Mouse (Mus musculus): ENCODE data around the gene Rnf167.

Rnf167 gene

DNA sequence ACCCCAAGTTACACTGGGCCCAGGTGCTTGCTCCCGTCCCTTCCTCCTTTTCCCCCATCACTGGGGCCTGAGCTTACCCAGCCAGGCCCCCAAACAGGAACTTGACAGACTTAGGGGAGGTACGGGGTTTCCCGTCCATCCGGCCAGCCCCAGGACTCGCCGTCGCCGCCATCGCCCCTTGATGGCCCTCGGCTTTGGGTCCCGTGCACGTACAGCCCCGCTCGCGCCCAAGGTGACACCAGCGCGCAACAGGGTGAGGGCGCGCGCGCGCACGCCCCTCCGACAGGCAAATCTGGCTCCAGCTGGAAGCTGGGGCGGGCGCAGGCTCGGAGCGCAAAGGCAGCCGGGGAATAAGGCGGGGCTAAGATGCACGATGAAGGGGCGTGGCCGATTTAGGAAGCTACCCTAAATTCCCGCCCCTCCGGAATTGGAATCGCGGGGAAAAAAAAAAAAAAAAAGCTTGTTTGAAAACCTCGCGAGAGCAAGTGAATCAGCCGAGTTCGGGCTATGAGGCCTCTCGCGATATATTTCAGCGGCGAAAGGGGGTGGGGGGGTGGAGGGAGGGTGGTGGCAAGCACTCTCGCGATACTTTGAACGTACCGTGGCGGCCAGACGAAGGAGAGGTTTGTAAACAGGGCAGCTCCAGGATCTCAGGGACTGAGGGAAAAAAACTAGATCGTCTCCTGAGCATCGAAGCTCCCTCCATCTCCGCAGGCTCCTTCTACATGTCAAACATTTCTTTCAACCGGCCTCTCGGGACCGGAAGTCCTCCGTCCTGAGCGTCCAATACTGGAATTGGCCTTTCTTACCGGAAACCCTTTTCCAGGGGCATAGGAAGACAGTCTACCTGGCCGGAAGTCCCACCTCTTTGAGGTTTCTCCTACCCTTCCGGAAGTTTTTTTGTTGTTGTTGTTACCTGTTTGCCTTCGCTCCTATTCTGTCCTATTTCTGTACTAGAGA is at the start of gene Rnf167, which contains the start of gene Slc25a11:
Gene Rnf167 (plus strand): TSS at position 545 of the 960 bp plus-strand sequence.
Gene Slc25a11 (minus strand): TSS at position 789 of the 960 bp plus-strand sequence.
- peak; percentile 83 to 88 for DNase-seq (ENCODE audit: low read depth in 1 of 2, low spot score in 2 of 2)

DNA sequence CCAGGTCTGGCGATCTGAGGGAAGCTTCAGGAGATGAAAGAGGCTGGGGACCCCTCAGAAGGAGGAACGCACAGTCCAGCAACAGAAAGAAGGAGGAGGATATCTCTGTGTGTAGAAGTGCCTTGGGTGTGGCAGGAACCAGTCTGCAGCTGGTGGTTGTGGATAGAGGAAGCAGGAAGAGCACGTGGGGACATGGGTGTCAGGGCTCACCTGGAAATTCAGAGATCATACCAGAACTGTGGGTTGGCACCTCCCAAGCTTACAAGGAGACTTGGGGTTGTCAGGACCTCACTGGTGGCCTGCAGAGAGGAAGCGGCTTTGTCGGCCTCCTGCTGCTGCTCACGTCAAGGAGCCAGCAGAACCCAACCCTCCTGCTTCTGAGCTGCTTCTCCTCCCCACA is 49.7 kb upstream of the Rnf167 start:
- peak in 1 of 2 experiments; percentile 40 for DNase-seq (ENCODE audit: low read depth in 1 of 2, low spot score in 2 of 2)

DNA sequence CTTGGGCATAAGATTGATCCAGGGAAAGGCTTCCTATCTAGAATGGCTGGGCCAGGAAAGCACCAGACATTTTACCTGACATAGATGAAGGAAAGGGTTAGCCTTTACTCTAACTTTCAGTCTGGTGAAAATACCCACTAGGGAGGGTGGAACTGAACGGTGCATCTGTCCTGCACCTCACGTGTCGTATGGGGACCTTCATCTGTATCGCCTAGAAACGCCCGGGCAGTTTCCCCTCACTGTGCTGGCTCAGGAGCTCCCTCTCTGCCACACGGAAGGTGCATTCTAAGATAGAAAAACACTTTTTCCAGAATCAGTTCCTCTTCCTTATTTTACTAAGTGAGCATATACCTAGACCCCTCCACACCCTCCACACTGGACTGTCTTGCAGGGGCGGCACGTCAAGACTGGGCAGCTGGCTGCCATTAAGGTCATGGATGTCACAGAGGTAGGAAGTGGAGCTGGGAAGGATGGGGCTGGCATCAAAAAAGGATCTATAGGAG is 48.5 kb upstream of the Rnf167 start:
- DNase-seq (ENCODE audit: low read depth in 1 of 2, low spot score in 2 of 2): no peak

DNA sequence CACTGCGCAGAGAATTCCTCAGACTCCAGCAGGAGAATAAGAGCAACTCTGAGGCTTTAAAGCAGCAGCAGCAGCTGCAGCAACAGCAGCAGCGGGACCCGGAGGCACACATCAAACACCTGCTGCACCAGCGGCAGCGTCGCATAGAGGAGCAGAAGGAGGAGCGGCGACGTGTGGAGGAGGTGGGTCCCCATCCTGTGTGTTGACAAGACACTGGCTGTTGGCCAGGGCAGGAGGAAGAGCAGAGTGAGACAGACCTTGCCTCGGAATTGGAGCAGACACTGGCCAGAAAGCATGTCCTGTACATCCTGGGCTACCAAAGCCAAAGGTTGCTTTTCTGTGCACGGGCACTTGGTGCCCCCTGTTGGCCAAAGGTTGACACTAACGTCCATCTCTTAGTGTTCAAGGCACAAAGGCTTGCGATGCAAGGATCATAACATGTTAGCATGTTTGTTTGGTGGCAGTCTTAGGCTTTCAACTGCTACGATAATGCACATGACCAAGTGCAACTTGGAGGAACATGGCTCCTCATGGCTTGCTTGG is 41.9 kb upstream of the Rnf167 start:
- peak in 1 of 2 experiments; percentile 72 for DNase-seq (ENCODE audit: low read depth in 1 of 2, low spot score in 2 of 2)

DNA sequence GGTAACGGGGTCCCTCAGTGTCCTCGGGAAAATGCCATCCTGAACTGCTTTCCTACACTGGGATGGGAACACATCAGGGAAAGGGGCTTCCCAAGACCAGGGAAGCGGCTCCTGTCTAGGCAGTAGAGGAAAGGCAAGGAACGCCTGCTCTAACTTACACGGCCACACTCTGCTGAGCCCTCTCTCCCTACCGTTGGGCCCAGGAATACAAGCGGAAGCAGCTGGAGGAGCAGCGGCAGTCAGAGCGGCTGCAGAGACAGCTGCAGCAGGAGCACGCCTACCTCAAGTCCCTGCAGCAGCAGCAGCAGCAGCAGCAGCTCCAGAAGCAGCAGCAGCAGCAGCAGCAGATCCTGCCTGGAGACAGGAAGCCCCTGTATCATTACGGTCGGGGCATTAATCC is 40.3 kb upstream of the Rnf167 start:
- no peak for DNase-seq (ENCODE audit: low read depth in 1 of 2, low spot score in 2 of 2)

DNA sequence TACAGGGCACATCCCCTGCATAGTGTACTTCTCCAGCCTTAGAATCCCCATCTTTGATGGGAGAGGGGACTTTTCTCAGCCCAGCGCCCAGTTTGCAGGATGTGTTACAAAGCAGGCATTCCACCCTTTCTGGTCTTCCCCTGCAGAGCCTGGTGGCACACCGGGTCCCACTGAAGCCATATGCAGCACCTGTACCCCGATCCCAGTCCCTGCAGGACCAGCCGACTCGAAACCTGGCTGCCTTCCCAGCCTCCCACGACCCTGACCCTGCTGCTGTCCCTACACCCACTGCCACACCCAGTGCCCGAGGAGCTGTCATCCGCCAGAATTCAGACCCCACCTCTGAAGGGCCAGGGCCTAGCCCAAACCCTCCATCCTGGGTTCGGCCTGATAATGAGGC is 39.4 kb upstream of the Rnf167 start:
- no peak for DNase-seq (ENCODE audit: low read depth in 1 of 2, low spot score in 2 of 2)

DNA sequence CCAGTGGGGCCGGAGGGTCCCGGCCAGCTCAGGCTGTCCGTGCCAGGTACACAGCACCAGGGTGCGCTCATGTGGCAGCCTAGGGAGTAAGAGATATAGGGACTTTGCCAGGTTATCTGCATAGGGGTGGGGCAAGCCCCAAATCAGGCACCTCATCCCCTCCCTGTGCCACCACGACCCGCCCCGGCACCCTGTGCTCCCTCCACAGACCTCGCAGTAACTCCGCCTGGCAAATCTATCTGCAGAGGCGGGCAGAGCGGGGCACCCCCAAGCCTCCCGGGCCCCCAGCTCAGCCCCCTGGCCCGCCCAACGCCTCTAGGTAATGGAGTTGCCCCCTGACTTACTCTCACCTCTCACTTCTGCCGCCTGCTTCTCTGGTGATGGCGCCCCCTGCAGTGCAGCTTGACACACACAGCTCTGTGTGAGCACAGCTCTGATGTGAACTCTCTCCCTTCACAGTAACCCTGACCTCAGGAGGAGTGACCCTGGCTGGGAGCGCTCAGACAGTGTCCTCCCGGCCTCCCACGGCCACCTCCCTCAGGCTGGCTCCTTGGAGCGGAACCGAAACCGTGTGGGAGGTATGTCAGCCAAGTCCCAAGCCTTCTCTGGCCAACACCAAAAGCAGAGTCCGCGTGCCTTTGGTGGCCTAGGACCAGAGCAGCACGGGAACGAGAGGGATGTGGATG is 38.5 kb upstream of the Rnf167 start:
- DNase-seq (ENCODE audit: low read depth in 1 of 2, low spot score in 2 of 2): no peak

DNA sequence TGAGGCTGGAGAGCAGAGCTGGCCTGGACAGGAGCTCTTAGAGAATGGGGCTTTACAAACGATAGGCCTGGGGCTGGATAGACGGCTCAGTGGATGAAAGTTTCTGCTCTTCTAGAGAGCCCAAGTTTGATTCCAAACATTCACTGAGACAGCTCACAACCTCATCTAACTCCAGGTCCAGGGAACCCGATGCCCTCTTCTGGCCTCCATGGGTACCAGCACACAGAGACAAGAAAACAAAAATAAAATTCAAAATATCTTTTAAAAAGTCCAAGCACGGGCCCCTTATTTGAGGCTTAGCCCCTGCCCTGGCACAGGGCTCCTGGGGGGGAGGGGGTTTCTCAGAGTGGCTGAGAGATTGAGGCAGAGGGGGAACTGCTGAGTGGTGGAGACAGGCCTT is 36.3 kb upstream of the Rnf167 start:
- DNase-seq (ENCODE audit: low read depth in 1 of 2, low spot score in 2 of 2): no peak

DNA sequence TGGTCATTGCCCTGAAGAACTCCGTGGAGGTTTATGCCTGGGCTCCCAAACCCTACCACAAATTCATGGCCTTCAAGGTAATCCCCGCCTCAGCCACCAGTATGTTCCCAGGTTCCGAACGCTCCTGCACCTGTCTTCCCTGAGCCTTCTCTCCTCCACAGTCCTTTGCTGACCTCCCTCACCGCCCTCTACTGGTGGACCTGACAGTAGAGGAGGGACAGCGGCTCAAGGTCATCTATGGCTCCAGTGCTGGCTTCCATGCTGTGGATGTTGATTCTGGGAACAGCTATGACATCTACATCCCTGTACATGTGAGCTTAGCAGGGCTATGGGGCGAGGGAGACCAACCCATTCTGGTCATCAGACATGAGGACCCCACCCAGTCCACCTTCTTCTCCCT is 34.5 kb upstream of the Rnf167 start:
- DNase-seq (ENCODE audit: low read depth in 1 of 2, low spot score in 2 of 2): no peak

DNA sequence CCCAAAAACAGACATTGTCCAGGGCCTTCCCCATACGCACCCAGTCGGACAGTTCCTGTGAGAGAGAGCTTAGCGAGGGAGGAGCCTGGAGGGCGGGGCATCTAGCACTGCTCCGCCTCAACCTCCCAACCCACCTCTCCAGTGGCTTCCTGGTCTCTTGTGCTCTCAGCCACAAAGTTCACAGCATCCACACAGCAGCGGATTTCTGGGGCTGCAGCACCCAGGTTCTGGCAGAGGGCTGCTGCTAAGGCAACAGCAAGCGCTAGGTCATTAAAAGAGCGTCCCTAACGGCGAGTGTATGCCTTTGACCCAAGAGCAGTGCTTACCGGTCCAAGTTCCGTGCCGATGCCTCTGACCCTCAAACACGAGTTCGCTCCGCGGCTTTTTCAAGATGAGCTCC is 32.0 kb upstream of the Rnf167 start:
- DNase-seq (ENCODE audit: low read depth in 1 of 2, low spot score in 2 of 2): peak in 1 of 2 experiments; percentile 69

DNA sequence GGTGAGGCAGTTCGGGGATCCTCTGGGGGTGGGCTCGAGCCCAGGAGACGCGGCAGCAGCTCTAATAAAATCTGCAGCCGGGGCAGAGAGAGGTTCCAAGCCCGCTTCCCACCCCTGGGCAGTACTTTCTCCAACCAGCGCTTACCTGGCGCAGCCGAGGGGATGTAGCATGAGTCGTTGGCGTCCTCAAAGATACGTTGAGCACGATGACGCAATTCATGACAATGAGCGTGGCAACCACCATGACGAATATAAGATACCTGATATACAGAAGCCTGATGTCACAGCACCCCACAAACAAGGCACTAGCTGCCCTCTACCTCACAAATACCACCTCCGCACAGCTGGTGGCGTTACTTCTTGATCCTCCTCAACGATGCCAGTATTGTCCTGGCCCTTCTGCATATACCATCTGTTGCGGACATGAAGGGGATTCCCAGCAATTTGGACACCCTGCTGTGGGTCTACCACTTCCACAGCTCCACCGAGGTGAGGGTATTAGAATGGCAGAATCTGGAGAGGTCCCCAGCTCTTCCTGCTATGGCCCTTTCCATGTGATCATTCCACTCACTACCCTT is 31.4 kb upstream of the Rnf167 start, which contains the start of gene 4930544D05Rik:
Gene 4930544D05Rik (plus strand): TSS at position 333 of the 578 bp plus-strand sequence.
- no peak for DNase-seq (ENCODE audit: low read depth in 1 of 2, low spot score in 2 of 2)

DNA sequence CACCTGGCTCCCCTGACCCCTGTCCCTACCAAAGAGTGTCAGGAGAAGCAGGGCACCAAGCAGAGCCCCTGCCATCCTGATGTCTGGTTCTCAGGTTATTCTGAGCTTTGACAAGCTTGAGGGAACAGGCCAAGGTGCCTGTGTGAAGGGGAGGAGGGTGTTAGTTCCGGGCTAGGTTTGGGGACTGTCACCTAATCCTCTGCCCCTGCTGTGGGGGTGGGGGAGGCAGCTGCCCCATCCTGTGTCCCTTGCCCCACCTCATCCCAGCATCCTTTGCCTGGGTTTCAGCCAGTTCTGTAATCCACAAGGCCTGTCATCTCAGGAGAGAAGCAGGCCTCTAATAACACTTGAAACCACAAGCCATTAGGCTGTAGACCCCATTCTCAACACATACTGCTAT is 27.9 kb upstream of the Rnf167 start, which contains the start of gene Chrne:
Gene Chrne (minus strand): TSS at position 116 of the 400 bp plus-strand sequence.
- no peak for DNase-seq (ENCODE audit: low read depth in 1 of 2, low spot score in 2 of 2)

DNA sequence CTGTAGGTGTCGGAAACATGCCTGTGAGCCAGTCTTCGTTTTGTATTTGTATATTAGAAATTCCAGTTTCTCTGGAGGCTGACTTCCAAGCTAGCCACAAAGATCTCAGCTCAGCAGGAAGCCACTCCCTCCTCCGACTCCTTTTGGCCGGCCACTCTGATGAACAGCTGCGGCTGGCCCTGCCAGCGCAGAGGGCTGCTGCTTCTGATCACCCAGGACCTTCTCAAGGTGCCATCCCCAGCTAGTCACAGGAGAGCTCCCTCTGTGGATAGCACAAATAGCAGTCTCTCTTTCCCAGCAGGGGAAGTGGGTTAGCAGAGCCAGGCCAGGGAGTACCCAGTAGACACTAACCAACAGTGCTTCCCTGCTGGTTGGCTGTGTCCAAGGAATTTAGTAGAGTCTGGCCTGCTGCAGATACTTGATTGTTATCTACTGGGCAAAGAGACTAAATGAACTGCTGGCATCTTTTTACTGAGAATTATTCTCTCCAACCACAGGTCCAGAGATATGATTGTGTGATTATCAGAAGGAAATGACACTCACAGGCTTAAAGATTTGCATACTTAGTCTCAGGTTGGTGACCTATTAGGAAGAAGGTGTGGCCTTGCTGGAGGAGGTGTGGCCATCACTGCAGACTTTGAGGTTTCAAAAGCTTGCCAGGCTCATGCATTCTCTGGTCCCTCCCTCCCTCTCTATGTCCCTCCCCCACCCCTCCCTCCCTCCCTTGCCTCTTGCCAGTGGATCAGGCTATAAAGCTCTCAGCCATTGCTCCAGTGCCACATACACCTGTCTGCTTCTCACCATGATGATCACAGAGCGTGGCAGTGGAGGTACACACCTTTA is 24.8 kb upstream of the Rnf167 start:
- no peak for DNase-seq (ENCODE audit: low read depth in 1 of 2, low spot score in 2 of 2)

DNA sequence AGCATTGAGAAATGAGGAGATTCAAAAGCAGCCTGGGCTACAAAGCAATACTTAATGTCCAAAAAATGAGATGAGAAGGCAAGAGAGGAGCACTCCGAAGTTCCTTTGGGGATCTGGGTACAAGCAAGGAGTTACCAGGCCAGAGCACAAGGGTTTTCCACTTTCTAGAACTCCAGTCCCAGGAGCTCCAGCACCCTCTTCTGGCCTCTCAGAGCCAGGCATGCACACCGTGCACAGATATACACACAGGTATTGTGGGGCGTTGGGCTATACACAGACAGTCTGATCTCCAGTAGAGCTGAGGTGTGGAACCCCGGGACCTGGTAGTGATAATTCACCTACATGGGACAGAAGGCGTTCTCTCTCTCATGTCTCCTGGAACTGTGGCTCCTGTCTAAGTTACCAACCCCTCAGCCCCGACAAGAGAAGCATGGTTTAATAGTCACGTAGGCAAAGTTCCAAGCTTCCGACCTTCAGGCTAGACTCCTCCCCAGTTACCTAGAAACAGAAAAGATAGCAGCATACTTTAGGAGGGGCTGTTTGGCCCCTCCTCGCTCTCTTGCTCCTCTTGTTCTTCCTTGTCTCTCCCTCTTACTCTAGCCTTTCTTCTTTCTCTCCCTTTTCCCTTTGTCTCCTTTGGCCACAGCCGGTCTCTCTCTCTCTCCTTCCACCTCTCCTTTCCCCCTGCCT is 23.8 kb upstream of the Rnf167 start:
- no peak for DNase-seq (ENCODE audit: low read depth in 1 of 2, low spot score in 2 of 2)

DNA sequence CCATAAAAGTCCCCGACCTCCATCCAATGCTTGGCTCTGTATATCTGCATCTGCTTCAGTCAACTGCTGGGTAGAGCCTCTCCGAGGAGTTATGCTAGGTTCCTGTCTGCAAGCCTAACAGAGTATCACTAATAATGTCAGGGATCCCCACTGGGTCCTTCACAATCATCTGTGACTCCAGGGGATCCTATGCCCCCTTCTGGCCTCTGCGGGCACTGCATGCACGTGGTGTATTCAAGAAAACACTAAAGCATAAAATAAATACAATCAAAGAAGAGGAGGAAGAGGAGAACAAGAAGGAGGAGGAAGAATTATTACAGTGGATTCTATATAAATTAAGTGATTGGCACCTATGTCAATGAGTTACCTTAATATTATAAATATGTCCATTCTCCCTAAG is 21.6 kb upstream of the Rnf167 start:
- DNase-seq (ENCODE audit: low read depth in 1 of 2, low spot score in 2 of 2): peak in 1 of 2 experiments; percentile 44

DNA sequence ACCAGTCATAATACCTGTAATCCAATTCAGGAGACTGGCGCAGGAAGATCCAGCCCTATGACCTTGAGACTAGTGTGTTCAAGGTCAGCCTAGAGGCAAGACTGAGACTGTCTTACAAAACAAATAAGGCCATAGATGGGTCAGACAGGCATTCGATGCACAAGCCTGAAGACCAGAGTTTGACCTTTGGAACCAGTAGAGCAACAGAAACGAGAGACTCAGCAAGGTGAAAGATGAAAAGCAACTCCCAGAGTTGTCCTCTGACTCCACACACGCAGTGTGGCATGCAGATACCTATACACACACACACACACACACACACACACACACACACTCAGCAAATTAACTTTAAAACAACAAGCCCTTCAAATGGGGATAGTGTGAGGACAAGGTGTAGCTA is 20.2 kb upstream of the Rnf167 start:
- no peak for DNase-seq (ENCODE audit: low read depth in 1 of 2, low spot score in 2 of 2)

DNA sequence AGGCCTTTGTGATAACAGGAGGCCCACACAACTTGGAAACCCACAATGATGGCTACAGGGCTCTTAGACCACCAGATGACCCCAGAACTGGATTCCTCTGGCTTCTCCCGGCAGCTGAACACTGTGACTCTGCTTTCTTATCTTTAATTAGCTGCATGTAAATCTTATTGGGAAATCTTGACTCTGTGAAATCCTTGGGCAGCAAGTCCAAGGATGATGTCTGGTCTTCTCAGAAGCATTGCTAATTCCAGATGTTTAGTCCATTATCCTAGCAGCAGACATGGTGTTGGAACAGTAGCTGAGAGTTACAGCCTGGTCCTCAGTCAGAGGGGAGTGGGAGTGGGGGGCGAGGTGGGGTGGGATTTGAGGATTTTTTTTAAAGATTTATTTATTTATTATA is 18.6 kb upstream of the Rnf167 start:
- DNase-seq (ENCODE audit: low read depth in 1 of 2, low spot score in 2 of 2): no peak

DNA sequence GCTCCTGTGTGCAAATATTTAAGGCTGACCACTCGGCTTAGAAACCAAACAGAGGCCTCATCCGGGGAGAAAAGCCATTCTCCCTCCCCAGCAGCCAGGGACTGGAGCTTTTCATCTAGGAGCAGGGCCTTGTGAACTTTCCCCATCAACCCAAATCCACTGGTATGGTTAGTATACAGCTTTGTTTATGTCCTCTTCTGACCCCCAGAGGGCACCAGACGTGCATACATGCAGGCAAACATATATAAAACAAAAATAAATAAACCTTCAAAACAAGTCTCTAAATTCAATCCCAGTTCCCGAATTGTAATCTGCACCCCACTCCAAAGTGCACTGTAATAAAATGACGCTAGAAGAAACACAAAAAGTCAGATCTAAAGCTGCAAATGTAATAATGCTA is 17.5 kb upstream of the Rnf167 start:
- DNase-seq (ENCODE audit: low read depth in 1 of 2, low spot score in 2 of 2): no peak

DNA sequence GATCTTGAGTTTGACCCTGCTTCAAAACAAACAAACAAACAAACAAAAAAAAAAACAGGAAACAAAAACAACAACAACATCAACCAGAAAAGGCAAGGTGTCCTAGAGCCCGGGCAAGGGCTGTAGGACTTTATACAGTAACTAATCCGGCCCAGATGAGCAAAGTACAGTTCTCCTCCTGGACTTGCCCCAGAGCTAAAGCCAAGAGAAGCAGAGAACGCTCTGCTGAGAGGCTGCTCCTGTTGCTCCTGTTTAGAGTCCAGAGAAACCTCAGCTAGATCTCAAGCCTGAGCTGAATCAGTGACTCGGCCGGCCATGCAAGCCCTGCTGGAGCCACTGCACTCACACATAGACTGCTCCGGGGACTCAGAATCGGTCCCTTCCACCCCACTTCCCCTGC is 16.9 kb upstream of the Rnf167 start:
- no peak for DNase-seq (ENCODE audit: low read depth in 1 of 2, low spot score in 2 of 2)

DNA sequence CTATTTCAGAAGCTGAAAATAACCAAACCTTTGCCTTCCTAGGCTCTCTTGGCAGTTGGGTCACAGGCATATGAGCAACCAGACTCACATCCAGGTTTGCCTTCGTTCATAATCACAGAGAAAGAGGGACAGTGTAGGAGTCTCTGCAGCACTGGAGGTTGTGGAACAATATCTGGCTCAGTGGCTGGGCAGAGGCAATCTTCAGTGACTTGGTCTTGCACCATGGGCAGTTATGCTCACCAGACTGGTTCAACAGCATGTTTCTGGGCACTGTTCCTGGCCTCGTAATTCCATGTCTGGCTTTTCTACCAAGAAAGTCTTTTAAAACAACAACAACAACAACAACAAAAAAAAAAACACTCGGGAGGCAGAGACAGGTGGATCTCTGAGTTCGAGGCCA is 11.4 kb upstream of the Rnf167 start:
- no peak for DNase-seq (ENCODE audit: low read depth in 1 of 2, low spot score in 2 of 2)

Measured in monocyte, adult 2 months (primary cell).